Mouse (Mus musculus): ENCODE measurements around the gene Sipa1l2.

The Sipa1l2 gene

DNA sequence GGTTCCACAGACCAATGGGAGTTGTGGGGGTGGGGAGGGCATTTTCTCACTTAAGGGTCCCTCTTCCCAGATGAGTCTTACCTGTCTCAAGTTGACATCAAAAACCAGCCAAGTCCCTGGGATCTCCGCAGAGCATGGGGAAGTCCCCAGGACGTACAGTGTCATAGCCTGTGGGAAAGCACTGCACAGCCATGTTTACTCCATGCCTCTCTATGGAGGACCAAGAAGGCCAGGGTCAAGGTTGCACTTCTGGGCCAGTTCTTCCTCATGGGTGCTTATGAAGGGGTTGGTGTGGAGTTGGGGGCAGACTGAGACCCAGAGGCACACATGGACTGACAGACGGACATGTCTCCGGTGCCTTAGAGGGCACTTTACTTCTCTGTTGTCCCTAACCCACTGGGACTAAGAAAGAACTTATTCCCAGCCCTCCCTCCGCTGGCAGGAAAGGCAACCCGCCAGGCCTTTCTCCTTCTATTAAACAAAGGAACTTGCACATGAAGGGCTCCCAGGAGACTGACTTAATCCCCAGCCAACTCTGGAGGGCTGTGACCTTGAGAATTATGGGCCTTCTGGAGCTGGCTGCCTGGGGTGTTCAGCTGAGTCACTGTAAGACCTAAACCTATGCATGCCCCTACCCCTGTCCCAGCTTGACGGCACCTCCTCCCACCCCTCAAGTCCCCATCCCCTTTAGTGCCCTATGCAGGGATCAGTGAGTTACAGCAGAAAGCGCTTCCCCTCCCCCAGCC, 199.9 kb downstream of the Sipa1l2 start:
- DNase-seq (ENCODE audit: low read depth, low spot score): no peak

DNA sequence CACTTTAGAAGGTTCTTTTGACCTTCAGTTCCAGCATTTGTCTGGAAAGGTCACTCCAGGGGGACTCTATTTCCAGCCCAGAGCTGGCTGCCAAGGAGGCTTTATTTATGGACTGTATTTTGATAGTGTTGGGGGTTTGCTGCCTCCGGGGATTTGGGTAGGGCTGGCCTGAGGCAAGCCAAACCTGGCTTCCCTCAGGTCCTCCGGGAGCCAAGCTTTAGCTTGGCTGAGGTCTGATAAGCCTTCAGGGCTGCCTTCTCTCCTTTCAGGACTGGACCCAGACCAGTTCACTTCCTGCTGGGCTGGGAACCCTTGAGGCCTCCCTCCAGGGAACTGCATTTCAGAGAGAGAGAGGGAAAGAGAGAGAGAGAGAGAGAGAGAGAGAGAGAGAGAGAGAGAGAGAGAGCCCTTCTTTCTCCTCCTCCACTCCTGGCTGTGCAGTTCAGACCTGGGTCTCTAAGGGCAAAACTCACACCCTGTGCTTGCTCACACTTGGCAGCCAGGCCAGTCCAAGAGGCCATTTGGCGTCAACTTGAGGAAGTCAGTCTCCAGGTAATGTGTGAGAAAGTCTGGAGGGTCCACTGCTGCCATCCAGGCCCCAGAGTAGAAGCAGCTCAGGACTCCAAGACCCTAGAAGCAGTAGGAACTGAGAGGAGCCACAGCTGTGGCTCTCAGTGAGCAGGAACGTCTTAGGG, 201.1 kb downstream of the Sipa1l2 start:
- DNase-seq (ENCODE audit: low read depth, low spot score): no peak

All from CD4-positive, CD25-positive, alpha-beta regulatory T cell, adult 2 months (primary cell).